Mouse (Mus musculus) urinary bladder, postnatal 4 days (tissue): ENCODE data around the gene Nacc2.

ENCODE experiments used
- DNase-seq, 2 experiments: peaks; one replicate each; pipeline ENCODE4 v3.0.0; 2021 to 2022; ENCODE audit warnings: low spot score in 2 of 2

Gene Nacc2

DNA sequence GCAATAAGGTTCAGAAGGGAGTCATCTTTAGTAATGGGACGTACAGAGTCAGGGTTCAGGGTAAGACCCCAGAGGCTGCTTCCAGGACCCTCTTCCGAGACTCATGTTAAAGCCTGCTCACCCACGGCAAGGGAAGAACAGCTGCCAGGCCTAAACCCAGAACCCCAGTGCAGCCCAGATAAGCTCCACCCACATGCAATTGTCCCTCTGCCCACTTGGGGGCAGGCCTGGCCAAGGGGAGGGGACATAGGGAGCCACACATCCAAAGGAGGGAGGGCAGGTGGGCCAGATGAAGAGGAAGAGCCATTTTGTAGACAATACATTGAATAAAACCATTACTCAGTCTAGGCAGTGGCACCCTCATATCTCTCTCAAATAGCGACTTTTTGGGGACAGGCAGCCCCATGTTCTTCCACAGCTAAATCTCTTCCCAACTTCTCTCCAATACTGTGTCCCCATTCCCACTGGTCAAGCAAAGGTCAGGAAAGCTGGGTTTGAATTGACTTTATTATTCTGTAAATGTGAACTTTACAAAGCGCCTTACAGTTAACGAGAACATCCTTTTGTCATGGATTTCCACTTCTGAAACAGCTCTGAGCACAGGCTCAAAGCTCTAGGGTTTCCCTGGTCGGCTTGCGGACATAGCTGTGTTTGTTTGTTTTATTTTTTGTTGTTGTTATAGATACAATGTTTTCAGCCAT, 67.8 kb downstream of the Nacc2 start:
- peak; percentile 58 to 68 for DNase-seq

DNA sequence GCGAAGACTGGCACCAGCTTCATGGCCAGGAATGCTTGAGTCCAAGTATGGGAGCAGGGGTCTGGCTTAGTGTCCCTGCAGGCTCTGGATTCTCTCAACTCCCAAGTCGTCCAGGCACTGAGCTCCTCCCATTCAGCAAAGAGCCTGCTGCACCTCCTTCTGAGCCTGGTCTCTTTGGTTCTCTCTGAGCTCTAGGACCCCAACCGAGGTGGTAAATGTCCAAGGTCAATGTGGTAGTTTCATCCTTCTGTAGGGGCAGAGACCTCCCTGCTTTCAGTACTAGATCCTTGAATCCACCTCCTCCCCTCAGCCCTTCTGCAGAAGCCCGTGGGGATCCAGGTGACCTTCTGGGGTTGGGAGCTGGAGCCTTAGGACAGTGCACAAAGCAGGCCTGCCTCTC, 70.2 kb downstream of the Nacc2 start:
- no peak for DNase-seq

DNA sequence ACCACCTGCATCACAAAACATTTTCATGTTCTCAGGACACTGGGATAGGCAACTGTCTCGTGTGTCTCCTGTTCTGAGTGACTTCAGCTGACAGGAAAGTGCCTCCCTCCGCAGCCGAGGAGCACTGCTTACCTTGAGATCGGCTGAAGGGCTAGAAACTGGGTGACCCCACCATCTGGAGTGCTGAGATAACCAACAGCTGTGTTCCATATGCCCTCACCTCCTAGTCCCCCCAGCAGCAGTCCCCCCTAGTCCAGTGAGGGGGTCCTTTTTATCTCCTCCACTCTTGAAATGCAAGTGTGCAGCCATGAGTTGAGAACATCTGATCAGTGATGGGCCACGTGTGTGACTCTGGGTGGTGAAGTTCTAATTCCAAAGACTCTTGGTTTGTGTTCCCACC, 74.2 kb downstream of the Nacc2 start:
- DNase-seq: no peak

DNA sequence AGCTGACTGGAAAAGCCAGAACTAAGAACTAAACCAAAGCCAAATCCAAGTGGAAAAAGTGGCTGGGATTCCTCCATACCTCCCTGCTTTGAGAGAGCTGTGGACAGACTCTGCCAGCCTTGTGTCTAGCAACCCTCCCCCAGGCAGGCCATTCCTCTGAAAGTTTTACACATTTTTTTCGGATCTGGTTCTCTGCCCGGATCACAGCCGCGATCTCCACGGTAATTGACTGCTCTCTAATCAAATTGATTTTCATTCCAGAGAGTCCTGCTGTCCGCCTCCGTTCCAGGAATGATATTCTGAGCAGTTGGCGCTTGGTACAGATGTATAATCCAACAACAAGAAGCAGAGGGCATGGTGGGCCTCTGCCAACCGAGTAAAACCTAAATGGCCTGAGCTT, 78.8 kb downstream of the Nacc2 start:
- DNase-seq: no peak

DNA sequence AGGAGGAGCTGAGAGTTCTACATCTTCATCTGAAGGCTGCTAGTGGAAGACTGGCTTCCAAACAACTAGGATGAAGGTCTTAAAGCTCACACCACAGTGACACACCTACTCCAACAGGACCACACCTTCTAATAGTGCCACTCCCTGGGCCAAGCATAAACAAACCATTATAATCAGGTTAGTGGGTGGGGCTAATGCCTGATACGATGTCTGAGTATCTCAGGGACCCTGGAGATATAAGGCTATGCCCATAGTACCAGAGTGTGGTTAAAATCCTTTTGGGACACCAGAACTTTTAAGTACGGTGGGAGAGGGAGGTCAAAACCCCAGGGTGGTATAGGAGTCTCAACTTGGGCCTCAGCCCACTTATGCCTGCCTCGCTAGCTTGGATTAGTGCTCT, 80.4 kb downstream of the Nacc2 start:
- DNase-seq: no peak

DNA sequence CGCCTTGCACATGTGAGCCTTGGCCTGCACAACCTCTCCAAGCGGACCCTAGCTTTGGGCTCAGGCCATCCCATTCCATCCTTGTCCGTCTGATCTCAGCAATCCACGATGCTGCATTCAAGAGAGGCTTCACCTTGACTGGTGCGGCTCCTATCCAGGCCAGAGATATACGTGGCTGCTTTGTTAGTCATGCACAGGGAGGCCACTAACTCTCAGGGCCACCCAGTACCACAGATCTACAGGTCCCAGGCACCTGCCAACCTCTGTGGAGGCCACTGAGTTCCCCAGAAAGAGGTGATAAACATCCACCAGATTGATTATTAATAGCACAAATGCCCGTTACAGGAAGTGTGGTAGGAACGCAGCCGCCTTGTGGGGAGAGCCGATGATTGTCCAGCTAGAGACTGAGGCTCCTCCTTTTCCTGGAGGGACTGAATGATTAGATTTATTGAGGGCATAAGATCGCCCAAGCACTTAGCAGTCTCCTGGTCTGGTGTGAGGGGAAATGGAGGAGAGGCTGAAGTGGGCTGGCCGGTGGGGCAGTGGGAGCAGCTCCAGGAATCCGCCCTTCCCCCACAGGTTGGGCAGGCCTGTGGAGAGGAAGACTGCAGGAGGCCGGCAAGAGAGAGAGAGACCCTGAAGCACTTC, 81.7 kb downstream of the Nacc2 start:
- no peak for DNase-seq

DNA sequence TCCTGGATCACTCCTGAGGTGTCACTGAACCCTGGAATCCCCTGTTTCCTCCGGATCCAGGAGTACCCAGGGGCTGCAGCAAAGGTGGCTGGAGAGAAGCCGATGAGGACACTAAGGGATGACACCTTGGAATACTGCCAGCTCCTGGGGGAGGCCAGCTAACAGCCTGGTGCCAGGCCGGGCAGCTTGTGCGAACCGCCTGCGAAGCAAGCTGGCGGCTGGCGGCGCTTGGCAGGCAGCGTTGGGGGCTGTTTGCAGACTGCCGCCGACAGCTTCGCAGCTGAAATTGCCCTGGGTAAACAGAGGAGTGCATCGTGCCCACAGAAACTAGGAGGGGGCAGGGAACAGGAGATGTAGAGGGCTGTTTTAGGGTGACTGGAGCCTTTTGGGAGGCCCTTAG, 83.1 kb downstream of the Nacc2 start:
- DNase-seq: no peak

DNA sequence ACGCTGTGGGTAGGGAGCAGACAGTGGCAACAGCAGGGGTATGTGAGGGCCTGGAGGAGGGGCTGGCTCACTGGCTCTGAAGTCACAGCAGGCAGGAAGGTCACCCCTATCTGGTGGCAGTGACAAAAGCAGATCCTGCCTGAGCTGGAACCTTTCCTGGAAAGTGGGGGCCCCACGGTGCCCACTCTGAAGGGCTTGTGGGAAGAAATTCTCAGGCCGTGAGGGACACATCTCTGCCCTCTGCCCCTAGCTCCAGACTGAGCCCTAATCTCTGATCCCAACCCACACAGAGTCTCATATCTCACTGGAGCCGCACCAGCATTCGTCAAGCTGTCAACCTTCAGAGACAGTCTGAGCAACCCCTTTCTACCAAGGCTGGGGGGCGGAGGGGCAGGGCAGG, 85.6 kb downstream of the Nacc2 start:
- DNase-seq: no peak

DNA sequence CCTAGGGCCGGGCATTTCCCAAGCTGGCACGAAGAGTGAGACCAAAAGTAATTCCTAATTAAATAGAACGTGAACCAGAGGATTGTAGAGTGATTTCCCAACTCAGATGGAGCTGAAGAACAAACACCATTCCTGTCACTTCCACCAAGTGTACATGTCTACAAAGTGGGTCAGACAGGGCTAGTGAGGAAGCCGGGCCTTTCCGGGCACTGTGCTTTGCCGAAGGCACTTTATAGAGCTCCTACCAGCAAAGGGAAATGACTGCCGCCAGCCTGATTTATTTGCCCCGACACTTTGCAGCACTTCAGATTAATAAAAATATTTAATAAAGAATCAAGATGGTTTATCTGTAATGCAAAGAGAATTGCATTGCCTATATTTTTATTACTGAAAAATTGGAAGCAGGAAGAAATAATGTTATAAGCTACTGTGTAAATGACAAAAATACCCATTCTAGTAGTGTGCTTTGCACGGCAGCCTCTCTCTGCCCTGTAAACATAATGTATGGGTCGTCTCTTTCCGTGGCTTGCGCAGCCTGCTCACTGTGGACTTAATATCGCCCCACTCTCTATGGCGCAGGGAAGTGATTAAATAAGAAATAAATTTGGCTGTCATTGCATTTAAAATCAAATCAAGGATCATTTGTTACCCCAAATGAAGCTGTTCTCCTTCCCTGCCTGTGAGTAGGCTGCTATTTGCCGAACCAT, 88.5 kb downstream of the Nacc2 start:
- DNase-seq: no peak

DNA sequence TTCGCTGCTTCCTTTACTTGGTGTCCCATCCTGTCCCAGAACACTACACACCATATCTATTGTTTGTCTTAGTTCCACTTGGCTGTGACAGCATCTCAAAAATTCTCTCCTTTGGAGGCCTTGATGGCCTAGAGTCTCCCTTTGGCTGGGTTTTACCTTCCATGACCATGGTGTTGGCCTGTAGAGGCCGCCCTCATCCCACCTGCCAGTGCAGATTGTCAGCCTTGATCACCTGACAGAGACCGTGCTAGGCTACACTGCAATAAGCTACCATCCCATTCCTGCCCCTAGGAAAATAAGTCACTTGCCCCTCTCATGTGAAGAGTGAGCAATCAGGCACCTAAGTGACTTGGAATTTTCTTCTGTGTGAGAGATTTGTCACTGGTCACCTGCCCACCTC, 92.7 kb downstream of the Nacc2 start:
- no peak for DNase-seq

DNA sequence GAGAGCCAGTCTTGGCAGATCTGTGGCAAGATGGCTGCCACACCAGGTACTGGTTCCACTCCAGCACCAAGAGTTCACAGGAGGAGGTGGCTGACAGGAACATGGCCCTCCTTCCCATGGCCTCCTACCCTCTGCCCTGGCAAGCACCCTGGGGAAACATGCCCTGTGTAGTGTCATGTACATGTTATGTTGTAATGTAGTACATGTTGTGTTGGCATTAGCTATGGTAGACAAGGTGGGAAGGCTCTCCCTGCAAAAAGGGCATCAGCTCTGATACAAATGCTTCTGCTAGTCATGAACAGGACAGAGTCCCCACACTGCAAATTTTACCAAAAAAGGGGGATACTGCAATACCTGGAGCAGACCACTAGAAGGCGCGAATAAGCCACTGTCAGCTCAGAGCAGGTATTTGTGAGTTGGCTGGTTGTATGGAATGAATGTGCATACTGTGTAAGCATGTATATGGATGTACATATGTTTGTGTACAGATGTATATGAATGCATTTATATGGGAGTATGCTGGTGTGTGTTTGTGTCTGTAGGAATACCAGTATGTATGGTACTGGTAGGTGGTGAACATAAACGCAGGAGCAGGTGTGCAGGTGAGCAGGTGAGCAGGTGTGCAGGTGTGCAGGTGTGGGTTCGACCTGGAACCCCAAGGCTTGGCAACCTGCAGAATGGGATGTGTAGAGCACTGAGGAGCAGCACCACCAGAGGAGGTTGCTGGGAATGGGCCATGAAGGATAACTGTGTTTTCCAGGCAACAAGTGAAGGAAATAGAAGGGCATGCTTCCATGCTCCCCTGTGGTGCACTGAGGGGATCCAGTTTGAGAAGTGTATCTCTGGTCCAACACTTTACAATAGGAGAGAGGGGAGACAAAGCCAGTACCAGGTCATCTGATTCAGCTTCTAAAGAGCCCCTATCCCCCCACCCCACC, 98.6 kb downstream of the Nacc2 start:
- DNase-seq: no peak

DNA sequence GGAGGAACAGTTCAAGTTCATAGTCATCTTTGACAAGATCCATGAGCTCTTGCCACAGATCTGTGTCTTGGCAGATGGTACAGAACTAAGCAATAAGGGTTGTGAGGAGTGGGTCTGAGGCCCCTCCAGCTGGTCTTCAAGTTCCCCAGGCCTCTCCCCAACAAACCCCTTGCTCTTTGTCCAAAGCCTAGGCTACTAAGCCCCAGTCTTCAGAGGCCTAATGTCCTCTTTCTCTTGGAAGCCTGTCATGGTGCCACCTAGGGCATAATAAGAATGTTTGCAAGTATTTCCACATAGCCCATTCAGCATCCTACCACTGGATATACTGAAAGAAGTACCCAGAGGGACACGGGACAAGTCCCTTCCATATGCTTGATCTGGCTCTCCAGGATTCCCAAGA, 100.4 kb downstream of the Nacc2 start:
- no peak for DNase-seq

DNA sequence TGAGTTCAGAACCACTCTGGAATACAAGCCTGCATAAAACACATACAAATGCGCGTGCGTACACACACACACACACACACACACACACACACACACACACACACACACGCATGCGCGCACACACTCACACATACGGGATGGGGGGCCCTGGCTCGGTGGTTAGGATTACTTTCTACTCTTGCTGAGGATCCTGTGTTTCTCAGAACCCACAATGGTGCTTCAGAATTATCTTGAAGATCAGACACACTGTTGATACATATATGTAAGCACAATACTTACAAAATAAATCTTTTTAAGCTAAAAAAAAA, 100.8 kb downstream of the Nacc2 start:
- no peak for DNase-seq

DNA sequence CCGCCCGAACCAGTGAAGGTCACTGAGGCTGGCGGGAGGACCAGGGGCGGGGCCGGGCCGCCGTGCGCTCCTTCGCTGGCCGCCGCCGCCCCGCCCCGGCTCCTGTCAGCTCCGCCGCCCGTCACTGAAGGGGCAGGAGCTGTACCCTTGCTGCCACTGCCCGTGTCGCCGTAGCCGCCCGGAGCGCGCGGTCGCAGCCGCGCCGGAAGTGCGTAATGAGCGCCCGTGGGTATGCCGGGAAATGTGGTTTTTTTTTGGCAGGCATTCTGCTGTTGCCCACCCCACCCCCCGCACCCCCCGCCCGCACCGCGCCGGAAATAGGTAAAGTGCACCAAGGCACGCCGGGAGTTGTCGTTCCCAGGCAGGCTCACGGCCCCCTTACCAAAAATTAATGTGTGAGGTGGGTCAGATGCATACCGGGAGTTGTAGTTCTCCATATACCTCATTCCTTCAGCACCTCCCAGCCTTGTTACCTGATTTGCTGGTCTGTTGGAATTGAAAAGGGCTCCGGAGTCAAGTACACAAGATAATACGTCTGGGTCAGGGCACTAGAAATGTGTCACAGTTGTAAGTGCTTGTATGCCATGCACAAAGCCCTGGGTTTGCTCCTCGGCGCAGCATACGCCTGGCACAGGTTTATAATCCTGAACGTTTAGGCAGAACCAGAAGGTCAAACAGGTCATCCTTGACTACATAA, 101.3 kb downstream of the Nacc2 start, which contains the start of gene Ubac1:
TSS of gene Ubac1 (minus strand) at position 187 of the 697 bp plus-strand sequence.
- DNase-seq: peak; percentile 84

DNA sequence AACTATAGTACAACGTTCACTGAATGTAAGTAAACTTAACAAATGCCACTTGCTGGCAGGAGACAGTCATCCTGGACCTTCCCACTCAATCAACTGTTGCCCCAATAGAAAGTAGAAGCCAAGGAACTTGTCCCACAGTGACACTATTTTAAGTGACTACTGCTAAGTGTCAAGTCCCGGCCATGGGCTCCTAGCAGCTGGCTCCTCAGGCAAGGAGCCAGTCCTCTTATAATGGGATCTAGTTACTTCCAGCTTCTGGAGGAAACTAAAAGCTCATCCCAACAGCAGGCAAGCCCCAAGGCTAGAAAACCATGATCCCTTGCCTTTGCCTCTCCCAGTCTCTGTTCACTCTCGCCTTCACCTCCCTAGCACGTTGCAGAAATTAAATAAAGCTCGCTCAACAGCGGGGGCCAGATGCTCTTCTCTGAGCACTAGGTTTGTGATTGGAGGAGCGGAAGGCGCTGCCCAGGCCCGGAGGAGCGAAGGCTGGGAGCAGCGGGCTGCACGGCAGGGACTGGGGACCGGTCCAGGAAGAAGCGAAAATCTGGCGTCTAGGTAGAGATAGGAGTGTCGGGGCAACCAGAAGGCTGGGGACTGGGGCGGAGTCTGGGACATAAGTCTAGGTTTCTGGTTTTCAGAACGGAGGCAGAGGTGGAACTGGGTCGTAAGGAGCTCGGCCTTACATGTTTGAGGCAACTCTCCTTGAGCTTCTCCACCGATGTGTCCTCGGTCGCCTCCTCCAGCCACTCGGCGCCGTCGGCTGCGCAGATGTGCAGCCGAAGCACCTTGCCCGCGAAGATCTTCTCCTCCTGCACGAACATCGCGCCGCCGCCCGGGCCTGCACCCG, 102.1 kb downstream of the Nacc2 start:
- peak in 1 of 2 experiments; percentile 37 for DNase-seq

DNA sequence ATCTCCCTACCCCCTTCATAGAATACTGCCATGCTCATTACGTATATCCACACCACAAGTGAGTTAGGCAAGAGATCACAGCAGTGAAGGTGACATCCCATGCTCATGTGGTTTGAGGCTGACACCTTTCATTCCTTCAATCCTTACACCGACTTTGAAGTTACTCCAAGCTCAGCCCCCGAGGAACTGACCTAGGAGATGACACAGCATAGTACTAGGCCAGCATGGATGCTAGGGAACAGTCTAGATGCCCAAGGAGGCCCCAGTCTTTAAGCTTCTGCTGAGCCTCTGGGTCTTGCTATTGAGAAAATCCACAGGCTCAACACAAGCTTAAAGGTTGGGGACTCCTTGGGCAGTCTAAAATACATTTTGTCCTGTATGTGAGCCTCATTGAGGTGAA, 103.1 kb downstream of the Nacc2 start:
- no peak for DNase-seq

DNA sequence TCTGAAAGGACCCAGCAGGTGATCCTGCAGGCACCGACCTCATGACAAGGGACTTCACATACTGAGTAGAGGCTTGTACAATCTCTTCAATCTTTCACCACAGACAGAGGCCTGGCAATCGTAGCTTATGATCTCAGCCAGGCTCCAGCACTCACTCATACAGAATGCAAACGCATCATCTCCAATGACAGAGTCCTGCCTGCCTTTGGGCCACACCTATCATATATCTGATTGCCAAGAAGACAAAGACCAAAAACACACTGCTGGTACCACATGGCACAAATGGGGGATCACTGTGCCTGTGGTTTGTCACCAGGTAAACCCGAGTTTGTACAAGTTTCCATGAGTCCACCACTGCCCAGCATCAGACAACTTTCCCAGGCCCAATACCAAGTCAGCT, 105.7 kb downstream of the Nacc2 start:
- no peak for DNase-seq

DNA sequence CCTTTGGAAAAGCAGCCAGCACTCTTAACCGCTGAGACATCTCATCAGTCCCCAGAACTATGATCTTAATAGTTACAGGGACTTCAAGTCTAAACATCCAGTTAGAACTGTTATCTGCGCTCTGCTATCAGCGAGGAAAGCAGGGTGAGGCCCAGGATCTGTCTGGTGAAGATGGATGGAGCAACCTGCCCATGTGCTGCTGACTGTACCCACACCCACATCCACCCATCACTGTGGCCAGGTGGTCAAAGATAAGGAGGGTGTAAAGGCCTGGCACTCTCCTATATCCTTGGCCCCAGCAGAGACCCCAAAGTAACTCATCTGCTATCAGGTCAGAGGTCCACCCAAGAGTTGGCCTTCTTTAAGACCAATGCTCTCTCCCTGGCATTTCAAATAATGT, 109.3 kb downstream of the Nacc2 start:
- no peak for DNase-seq

DNA sequence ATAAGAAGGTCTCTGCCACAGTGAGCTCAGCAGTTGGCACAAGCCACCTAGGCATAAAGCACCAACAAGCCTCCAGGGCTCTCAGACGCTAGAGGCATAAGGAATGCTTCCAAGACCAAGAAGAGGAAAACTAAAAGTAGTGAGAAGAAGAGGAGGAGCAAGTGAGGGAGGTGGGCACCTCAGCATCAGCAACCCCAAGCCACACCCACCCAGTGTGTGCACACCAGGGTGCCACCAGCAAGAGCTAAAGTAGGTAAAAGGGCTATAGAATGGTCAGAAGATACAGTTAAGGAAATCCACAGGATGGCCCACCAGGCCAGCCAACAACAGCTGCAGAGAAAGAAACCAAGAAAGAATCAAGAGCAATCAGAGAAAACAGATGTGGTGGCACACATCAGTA, 111.6 kb downstream of the Nacc2 start:
- DNase-seq: no peak
